In genomic region chr8:77422632-77423252, GRCm38 (mm10) we compare ENCODE assay signal across 10 mouse cellular contexts.
DNase-seq lines count a peak whose midpoint lies in the region; ATAC-seq and TF ChIP-seq lines count a peak whose summit lies in the region.
"Had no signal": no experiment of that assay in that cellular context is flagged by ENCODE, and none has a peak within 500 bp of the region (broad histone marks: within the 10 kb centered on the region; RNA-seq: fewer than 3 reads in every experiment).

No protein-coding gene starts in this region.

- 51% methylated on average over 15 of the region's 15 CpGs for WGBS in lung, adult 2 months
- 53% methylated on average over 15 of the region's 15 CpGs for WGBS in intestine, embryonic 15.5 days

- H3K4me3 ChIP-seq in lung, adult 2 months (replicated peaks; ENCODE audit: extremely low read depth, low read depth, low read length) = peak overlapping the region; percentile 52
- no peak overlapping the region for H3K4me3 ChIP-seq in intestine, embryonic 15.5 days (replicated peaks)
- H3K4me3 ChIP-seq: myocyte had no signal

- ATAC-seq in intestine, embryonic 15.5 days = 0 out of 2 replicates have a peak, but pooled peaks have one; percentile 10
- peak; percentile 79 for ATAC-seq in monocyte, adult 5-6 weeks (replicated peaks; ENCODE audit: insufficient number of reproducible peaks, low FRiP score, low TSS enrichment, poor library complexity, severe bottlenecking)

- no peaks in the 10 kb centered on the region for H3K27me3 ChIP-seq in intestine, embryonic 15.5 days (replicated peaks)

- TF ChIP-seq CTCF in lung, adult 2 months (IDR thresholded peaks at IDR 0.05; ENCODE audit: insufficient read depth, low read length) = no peak

- H3K9ac ChIP-seq in intestine, embryonic 15.5 days = no peak overlapping the region; the same call in 1 of the 2 replicates

- no peaks in the 10 kb centered on the region for H3K9me3 ChIP-seq in intestine, embryonic 15.5 days

- 0 out of 2 replicates have a peak overlapping the region, but pooled peaks have one; percentile 11 for H3K4me2 ChIP-seq in intestine, embryonic 15.5 days (replicated peaks)

- H3K4me1 ChIP-seq in lung, adult 2 months (ENCODE audit: control insufficient read depth, insufficient read depth, low read length) = no peaks in the 10 kb centered on the region
- H3K4me1 ChIP-seq in intestine, embryonic 15.5 days (replicated peaks) = 0 out of 2 replicates have a peak, but pooled peaks cover 10% of the 10 kb centered on the region

- H3K27ac ChIP-seq in intestine, embryonic 15.5 days = 0 out of 2 replicates have a peak overlapping the region, but pooled peaks have one; percentile 44

- TF ChIP-seq POLR2A in lung, adult 2 months (IDR thresholded peaks at IDR 0.05; ENCODE audit: borderline replicate concordance, extremely low read depth, low read depth, low read length) = no peak

- DNase-seq in lung, adult 2 months = no peak
- no peak for DNase-seq in lung, adult 18-20 months
- DNase-seq in yolk sac, embryonic 10.5 days (ENCODE audit: low spot score) = peak; percentile 75
- no peak for DNase-seq in adrenal gland, postnatal 10 days
- DNase-seq in right cerebral cortex, postnatal 14 days = no peak
- DNase-seq in right cerebral cortex, adult 18-20 months = no peak
- DNase-seq: cerebellum, adult 11 months had no signal

- H3K36me3 ChIP-seq in intestine, embryonic 15.5 days = no peaks in the 10 kb centered on the region
